Mouse (Mus musculus) erythroblast, embryonic 14.5 days (primary cell): Measurements from ENCODE around the gene Pcsk2.

ENCODE experiments used
- GATA1 ChIP-seq: IDR thresholded peaks from 2 replicates; pipeline ENCODE4 v1.6.1; 2012; ENCODE audit warnings: low read length, inconsistent platforms, mixed read lengths
- TAL1 ChIP-seq: IDR thresholded peaks from 3 replicates; pipeline ENCODE4 v1.6.1; 2012; ENCODE audit warnings: low read length, inconsistent platforms, mixed read lengths

DNA sequence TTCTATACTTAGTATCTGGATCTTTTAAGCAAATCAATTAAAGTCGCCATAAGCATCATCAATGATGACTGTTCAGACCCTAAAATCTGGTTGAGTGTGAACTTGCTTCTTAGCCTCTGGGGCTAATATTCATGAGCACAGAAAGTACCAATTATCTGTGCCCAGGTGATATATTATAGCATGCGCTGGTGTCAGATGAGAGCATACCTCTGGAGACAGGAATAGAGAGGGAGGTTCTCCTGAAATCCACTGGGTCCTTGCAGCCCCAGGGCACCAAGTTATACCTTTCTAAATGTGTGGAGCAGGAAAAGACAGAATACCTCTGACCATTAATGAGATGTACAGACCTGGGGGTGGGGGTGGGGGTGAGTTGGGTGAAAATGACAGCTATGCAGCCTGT is 234.4 kb downstream of the Pcsk2 start:
- TF ChIP-seq GATA1 = no peak
- no peak for TF ChIP-seq TAL1
